9 mouse cellular contexts compared by ENCODE assay signal in the genomic region with DNA sequence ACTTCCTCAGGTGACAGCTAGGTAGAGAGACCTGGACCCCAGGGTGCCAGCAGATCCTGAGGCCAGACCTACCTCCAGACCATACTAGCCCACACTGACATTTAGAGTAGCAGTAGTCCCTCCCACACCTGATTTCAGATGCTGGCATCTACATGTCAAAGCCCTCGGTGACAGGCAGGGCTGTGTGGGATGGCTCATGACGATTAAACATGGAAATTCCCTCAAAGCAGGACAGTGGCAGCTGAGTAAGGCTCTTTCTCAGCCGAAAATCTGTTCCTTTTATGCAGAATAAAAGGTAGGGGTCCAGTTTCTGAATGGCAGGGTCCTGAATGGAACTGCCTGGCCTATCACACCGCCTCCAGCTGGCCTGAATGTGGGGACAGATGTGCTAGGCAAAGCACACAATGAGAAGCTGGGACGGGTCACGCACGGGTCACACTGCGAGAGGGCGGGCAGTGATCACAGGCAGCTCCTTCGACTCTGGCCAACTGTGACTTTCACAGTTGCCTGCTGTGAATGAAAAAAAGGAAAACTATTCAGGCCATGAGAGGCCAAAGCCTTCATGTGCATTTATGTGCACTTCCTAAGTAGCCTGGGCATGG. TPM values are rescaled to one million over a fixed set of nuclear protein-coding genes. Genes with fewer than 3 reads are reported as not detected.
DNase-seq lines count a peak whose midpoint lies in the region; ATAC-seq and TF ChIP-seq lines count a peak whose summit lies in the region.
"Had no signal": no experiment of that assay in that cellular context is flagged by ENCODE, and none has a peak within 500 bp of the region (broad histone marks: within the 10 kb centered on the region; RNA-seq: fewer than 3 reads in every experiment).

No protein-coding gene starts in this region.

- H3K9me3 ChIP-seq in kidney, embryonic 15.5 days (replicated peaks) = no peaks in the 10 kb centered on the region
- no peaks in the 10 kb centered on the region for H3K9me3 ChIP-seq in forebrain, embryonic 15.5 days
- no peaks in the 10 kb centered on the region for H3K9me3 ChIP-seq in hindbrain, embryonic 13.5 days
- H3K9me3 ChIP-seq in neural tube, embryonic 13.5 days = no peaks in the 10 kb centered on the region

- H3K9ac ChIP-seq in kidney, embryonic 15.5 days = no peak overlapping the region
- H3K9ac ChIP-seq in forebrain, embryonic 15.5 days (replicated peaks) = no peak overlapping the region
- H3K9ac ChIP-seq in hindbrain, embryonic 13.5 days = no peak overlapping the region
- H3K9ac ChIP-seq in neural tube, embryonic 13.5 days = peak overlapping the region; percentile 38; the same call in 1 of the 2 replicates

- H3K27ac ChIP-seq in kidney, embryonic 15.5 days = peak overlapping the region; percentile 79
- no peak overlapping the region for H3K27ac ChIP-seq in kidney, adult 2 months (ENCODE audit: insufficient read depth, low read depth, low read length)
- H3K27ac ChIP-seq in forebrain, embryonic 15.5 days (replicated peaks) = no peak overlapping the region
- peak overlapping the region; percentile 9 for H3K27ac ChIP-seq in hindbrain, embryonic 13.5 days
- peak overlapping the region; percentile 82 for H3K27ac ChIP-seq in neural tube, embryonic 13.5 days (replicated peaks)
- no peak overlapping the region for H3K27ac ChIP-seq in layer of hippocampus, adult 2 months

- H3K4me2 ChIP-seq in kidney, embryonic 15.5 days = no peak overlapping the region
- H3K4me2 ChIP-seq in forebrain, embryonic 15.5 days (replicated peaks) = no peak overlapping the region
- no peak overlapping the region for H3K4me2 ChIP-seq in hindbrain, embryonic 13.5 days
- H3K4me2 ChIP-seq in neural tube, embryonic 13.5 days = no peak overlapping the region

- TF ChIP-seq CTCF in kidney, adult 2 months (conservative IDR thresholded peaks at IDR 0.05; ENCODE audit: insufficient read depth, insufficient read length, low read depth, low read length) = no peak
- TF ChIP-seq CTCF in layer of hippocampus, adult 2 months (conservative IDR thresholded peaks at IDR 0.05) = no peak

- H3K4me3 ChIP-seq in kidney, embryonic 15.5 days (replicated peaks) = no peak overlapping the region
- no peak overlapping the region for H3K4me3 ChIP-seq in kidney, adult 2 months (ENCODE audit: insufficient read depth, low read depth, low read length)
- H3K4me3 ChIP-seq in forebrain, embryonic 15.5 days = no peak overlapping the region
- no peak overlapping the region for H3K4me3 ChIP-seq in hindbrain, embryonic 13.5 days
- H3K4me3 ChIP-seq in neural tube, embryonic 13.5 days = no peak overlapping the region
- H3K4me3 ChIP-seq in layer of hippocampus, adult 2 months = no peak overlapping the region

- H3K4me1 ChIP-seq in kidney, embryonic 15.5 days = peaks cover 96% of the 10 kb centered on the region
- peaks cover 14% of the 10 kb centered on the region; the same call in 1 of the 2 replicates for H3K4me1 ChIP-seq in kidney, adult 2 months (ENCODE audit: control insufficient read depth, insufficient read depth, low read length)
- peaks cover 36% of the 10 kb centered on the region for H3K4me1 ChIP-seq in forebrain, embryonic 15.5 days
- H3K4me1 ChIP-seq in hindbrain, embryonic 13.5 days (replicated peaks) = peaks cover 95% of the 10 kb centered on the region
- peaks cover 100% of the 10 kb centered on the region for H3K4me1 ChIP-seq in neural tube, embryonic 13.5 days (replicated peaks)

- TF ChIP-seq POLR2A in kidney, adult 2 months (IDR thresholded peaks at IDR 0.05; ENCODE audit: low read depth, low read length) = no peak

- no peaks in the 10 kb centered on the region for H3K36me3 ChIP-seq in kidney, embryonic 15.5 days
- H3K36me3 ChIP-seq in kidney, adult 2 months (ENCODE audit: control insufficient read depth, insufficient read depth, low read length) = no peaks in the 10 kb centered on the region
- no peaks in the 10 kb centered on the region for H3K36me3 ChIP-seq in forebrain, embryonic 15.5 days
- no peaks in the 10 kb centered on the region for H3K36me3 ChIP-seq in hindbrain, embryonic 13.5 days
- H3K36me3 ChIP-seq in neural tube, embryonic 13.5 days = no peaks in the 10 kb centered on the region

- DNase-seq in kidney, adult 2 months = no peak
- DNase-seq in layer of hippocampus, adult 2 months (ENCODE audit: low spot score in 2 of 2) = no peak
- DNase-seq in ovary, postnatal 14 days (ENCODE audit: low spot score) = no peak
- DNase-seq in right cerebral cortex, postnatal 10 days (ENCODE audit: low spot score in 2 of 2) = no peak
- DNase-seq: left cerebral cortex, postnatal 4 days had no signal

- WGBS in kidney, embryonic 15.5 days = 25% methylated on average over 10 of the region's 10 CpGs
- 46% methylated on average over 10 of the region's 10 CpGs for WGBS in kidney, adult 2 months
- 10% methylated on average over 10 of the region's 10 CpGs for WGBS in forebrain, embryonic 15.5 days
- 4% methylated on average over 10 of the region's 10 CpGs for WGBS in hindbrain, embryonic 13.5 days
- WGBS in neural tube, embryonic 13.5 days = 7% methylated on average over 10 of the region's 10 CpGs

- no peaks in the 10 kb centered on the region for H3K27me3 ChIP-seq in kidney, embryonic 15.5 days
- no peaks in the 10 kb centered on the region for H3K27me3 ChIP-seq in kidney, adult 2 months (replicated peaks; ENCODE audit: control insufficient read depth, insufficient read depth, low read length)
- no peaks in the 10 kb centered on the region for H3K27me3 ChIP-seq in forebrain, embryonic 15.5 days
- no peaks in the 10 kb centered on the region for H3K27me3 ChIP-seq in hindbrain, embryonic 13.5 days
- no peaks in the 10 kb centered on the region for H3K27me3 ChIP-seq in neural tube, embryonic 13.5 days

- no peak for ATAC-seq in kidney, embryonic 15.5 days (replicated peaks; ENCODE audit: low FRiP score)
- ATAC-seq in forebrain, embryonic 15.5 days (replicated peaks) = 0 out of 2 replicates have a peak, but pooled peaks have one; percentile 18
- no peak for ATAC-seq in hindbrain, embryonic 13.5 days (ENCODE audit: low FRiP score)
- ATAC-seq in neural tube, embryonic 13.5 days (ENCODE audit: low read depth) = no peak; the same call in 1 of the 2 replicates

RNA-seq across cellular contexts. Expression of gene Spsb4, which starts 29.2 kb away (rescaled TPM):
- 56.8 and 58.0 TPM in 2 replicates for polyA plus RNA-seq in kidney, embryonic 15.5 days (2015; fragmentation: Nextera tagmentation; extraction: Ambion mirVana)
- 61.5 and 62.5 TPM in 2 replicates for polyA plus RNA-seq in kidney, adult 2 months (2012; rRNA removed)
- polyA plus RNA-seq in forebrain, embryonic 15.5 days (2015; fragmentation: Nextera tagmentation; extraction: Ambion mirVana) = 24.7 and 25.6 TPM in 2 replicates
- 50.3 and 52.3 TPM in 2 replicates for polyA plus RNA-seq in hindbrain, embryonic 13.5 days (2015; fragmentation: Nextera tagmentation; extraction: Ambion mirVana)
- polyA plus RNA-seq in neural tube, embryonic 13.5 days (2015; fragmentation: Nextera tagmentation; extraction: Ambion mirVana) = 59.6 and 62.4 TPM in 2 replicates
- total RNA-seq in layer of hippocampus, adult 2 months (2021) = 1 to 10 TPM; 4.9 to 5.1 TPM

Comparison
In these comparisons a context has a peak if more than half of its experiments do, and no peak if none do; other contexts are left out.
1. H3K27ac ChIP-seq: peak in kidney, embryonic 15.5 days (single experiment), hindbrain, embryonic 13.5 days (single experiment) and neural tube, embryonic 13.5 days (single experiment); none in kidney, adult 2 months (single experiment), forebrain, embryonic 15.5 days (single experiment) and layer of hippocampus, adult 2 months (single experiment).